Mouse (Mus musculus) layer of hippocampus, postnatal 10 days (tissue): Measurements from ENCODE around the gene Klk11. TPM values are rescaled to one million over a fixed set of nuclear protein-coding genes. Genes with fewer than 3 reads are reported as not detected.

Source experiments
- DNase-seq, 2 experiments: peaks; one replicate each; pipeline ENCODE4 v3.0.0; 2021; ENCODE audit warnings: low spot score in 2 of 2
- total RNA-seq, 2 experiments: library from RNA; stranded (reverse); gene quantifications; 2 replicates each; pipeline ENCODE4 v1.2.3; 2021

The Klk11 gene
- total RNA-seq, 2 experiments from 2014 or later, result not detected

DNA sequence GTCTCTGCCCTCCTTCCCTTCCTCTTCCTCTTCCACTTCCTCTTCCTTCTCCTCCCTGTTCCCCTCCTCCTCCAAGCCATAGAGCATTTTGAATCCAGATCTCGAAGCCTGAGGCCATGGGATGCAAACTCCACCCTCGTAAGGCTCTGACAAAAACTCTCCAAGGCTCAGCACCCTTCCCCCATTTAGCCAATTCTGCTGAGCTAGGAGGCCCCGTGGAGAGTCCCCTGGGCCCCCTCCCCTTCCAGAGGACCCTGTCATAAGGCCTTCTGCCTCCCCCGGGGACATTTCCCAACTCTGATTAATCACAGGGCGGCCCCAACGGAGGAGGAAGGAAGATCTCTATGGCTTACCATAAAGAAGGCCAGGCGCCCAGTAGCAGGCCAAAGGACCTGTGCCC lies 17.2 kb downstream of the Klk11 start, which contains the start of gene Klk9:
Klk9 (plus strand) TSS at position 301 of the 400 bp plus-strand sequence.
- DNase-seq, result no peak

DNA sequence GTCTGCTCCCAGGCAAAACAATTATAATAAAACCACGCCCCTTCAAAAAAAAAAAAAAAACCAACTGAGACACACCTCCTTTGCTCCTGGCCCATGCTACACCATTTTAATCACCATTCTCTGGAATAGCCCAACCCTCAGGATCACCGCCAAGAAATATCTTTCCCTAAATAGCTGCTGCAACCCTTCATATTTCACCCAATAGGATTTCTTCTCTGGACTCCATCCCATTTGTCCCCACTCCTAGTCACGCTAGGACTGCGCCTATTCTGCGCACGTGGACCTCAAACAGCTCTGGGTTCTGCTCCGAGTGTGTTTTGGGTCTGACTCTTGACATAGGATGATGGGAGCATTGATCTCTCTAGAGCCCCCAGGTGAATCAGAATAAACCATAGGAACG lies 22.0 kb downstream of the Klk11 start:
- no peak for DNase-seq

DNA sequence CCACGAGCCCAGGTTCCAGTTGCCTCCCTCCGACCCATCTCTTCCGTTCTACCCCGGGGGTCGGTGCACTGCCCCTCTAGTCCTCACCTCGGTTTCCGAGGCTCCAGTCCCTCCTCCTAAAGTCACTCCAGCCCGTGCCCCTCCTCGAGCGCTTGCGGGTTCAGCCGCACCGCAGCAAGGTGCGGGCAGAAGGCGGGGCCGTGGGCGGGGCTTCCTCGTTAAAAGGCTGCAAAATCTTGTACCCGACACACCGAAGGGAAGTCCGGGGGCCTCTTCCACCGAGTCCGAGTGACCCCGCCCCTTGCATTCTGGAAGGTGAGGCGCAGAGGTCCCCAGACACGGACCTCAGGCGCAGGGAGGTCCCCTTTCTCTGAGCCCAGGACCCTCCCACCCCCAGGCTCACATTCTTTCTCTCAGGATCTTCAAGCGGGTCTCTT lies 22.9 kb downstream of the Klk11 start, which contains the start of gene Klk8:
Klk8 (plus strand) TSS at position 245 of the 437 bp plus-strand sequence.
- DNase-seq, result no peak

DNA sequence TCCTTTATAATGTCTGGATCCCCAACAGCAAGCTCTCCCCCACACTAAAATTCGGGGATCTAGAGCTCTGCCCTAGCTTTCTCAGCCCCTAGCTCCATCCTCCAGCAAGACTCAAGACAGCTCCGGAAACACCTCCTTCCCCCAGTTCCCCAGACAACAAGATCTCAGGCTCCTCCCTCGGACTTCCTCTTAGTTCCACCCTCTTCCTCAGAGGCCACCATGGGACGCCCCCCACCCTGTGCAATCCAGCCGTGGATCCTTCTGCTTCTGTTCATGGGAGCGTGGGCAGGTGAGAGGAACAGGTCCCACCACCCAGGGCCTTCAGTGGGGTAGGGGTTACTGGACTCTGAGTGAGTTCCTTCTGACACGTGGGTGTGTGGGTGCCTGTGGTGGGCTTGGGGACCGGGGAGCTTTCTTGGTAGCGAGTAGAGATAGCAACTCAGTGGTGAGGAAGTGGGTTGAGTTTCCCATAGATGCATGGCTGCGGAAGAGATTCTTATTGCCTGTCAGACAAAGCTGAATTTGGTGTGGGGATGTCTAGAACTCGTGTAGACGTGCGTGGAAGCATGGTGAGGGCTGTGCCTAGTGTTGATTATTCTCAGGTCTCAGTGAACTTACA lies 23.5 kb downstream of the Klk11 start:
- no peak for DNase-seq

DNA sequence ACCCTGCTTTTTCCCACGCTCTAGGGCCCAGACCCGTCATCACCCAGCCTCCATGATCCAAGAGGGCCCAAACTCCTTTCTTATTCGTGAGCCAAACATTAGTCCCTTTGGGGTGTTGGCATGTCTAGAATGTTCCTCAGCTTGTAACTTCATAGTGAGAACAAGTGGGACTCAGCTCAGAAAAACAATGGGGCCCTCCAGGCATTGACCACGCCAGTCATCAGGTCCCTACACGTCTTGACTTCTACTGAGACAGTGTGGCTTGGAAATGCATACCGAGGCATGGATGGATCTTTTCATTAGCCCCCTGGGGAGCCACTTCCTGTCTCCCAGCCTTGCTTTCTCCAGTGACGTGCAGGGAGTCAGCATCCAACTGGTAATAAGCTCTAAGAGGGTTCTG lies 25.5 kb downstream of the Klk11 start:
- no peak for DNase-seq

DNA sequence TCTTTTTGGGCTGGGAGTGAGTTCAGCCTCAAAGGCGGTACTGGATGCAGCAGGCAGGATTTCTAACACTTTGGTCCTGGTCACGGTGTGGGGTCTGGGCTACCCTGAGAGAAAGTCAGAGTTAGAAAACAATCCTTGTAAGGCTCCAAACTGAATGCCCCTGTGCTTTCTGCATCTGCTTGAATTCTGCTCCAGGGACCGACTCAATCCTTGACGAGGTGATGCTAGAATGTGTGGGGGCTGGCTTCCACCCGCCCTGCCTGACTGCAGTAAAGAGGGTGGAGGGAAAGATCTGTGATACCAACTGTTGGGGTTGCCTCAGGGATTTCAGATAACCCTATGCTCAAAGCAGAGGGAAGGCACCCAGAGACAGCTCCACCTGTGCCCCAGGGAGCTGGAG lies 36.6 kb downstream of the Klk11 start, which contains the start of gene Klk7:
Klk7 (plus strand) TSS at position 301 of the 400 bp plus-strand sequence.
- DNase-seq, result no peak

DNA sequence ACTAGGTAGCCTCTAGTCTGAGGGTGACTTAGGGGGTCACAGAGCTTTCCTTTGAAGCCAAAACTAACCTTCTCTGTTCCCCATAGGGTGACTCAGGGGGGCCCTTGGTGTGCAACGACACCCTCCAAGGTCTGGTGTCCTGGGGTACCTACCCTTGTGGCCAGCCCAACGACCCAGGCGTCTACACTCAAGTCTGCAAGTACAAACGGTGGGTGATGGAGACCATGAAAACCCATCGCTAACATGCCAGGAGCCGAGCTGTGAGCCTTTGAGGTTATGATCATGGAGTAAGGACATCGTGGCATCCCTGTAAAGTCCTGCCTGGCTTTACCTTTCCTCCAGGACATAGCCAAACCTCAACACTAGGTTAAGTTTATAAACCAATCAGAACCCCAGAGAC lies 40.8 kb downstream of the Klk11 start:
- no peak for DNase-seq

DNA sequence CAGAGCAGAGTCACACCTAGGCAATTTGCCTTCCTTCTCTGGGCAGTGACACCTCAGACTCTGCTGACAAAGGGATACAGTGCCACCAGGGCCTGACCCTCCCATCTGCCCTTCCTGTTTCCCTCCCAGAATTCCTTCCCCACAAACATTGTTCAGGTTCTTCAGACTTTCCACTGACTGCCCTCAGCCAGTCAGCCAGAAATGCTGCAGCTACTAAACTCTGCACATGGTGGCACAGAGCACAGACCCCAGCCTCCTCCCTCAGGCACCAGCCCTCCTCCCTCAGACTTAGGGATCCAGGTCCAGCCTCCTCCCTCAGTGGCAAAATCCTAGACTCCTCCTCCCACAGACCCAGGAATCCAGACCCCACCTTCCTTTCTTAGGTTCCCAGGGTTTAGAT lies 42.3 kb downstream of the Klk11 start:
- DNase-seq, result no peak

DNA sequence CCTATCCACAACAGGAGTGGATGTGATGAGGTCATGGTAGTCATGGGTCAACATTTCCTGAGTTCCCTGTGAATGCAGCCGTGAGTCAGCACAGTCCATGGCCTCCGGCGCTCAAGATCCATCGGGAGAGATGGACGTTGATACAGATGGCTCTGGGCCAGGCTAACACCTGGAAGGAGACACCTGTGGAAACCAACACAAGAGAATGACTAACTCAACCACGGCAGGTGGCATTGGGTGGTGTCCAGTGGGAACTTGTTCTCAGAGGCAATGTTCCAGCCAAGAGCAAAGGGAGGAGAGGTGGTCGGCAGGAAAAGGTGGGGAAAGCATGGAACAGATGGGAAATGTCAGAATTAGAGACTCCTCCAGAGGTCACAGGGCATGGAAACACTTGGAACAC lies 47.2 kb downstream of the Klk11 start:
- DNase-seq, result no peak

DNA sequence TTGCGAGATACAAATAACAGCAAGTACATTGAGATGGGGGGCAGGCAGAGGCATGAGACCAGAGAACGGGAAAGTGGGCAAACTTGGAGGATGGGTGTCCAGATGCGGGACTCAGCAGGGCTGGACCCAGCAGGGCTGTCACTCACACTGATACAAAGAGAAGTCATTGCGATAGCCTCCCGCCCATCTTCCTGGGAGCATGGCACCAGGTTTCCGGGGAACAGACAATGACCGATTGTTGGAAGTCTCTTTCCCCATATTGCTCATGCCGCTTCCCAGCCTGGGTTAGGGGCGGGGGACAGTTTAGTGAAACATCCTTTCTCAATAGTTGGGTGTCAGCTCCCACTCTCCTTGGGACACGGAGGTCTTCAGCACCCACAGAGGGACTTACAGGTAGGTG lies 49.8 kb downstream of the Klk11 start, which contains the start of gene Klk6:
Klk6 (plus strand) TSS at position 301 of the 400 bp plus-strand sequence.
- DNase-seq, result no peak

DNA sequence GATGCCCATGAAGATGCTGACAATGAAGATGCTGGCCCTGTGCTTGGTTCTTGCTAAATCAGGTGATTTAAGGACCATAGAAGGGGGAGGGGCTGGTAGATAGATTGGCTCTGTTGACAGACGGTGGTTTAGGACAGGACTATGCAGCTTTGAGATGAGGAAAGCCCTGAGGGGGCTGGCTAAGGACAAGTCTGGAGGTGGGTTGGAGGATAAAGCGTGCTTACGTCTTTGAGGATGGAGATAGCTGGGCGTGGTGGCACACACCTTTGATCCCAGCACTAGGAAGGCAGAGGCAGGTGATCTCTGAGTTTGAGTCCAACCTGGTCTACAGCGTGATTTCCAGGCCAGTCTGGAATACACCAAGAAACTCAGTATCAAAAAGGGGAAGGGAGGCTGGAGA lies 51.7 kb downstream of the Klk11 start:
- no peak for DNase-seq

DNA sequence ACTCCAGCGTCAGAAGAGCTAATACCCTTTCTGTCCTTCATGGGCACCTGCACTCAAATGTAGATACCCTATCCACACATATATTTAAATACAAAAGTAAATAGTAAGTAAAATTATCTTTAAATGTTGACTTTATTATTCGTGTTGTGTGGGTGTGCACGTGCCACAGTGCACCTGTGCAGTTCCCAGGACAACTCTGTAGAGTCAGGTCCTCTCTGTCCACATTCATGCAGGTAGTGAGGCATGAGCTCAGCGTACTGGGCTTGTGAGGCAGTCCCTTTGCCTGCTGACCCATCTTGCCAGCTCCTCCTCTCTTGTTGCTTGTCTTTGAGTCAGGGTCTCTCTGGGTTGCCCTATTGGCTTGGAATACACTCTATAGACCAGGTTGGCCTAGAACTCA lies 53.3 kb downstream of the Klk11 start:
- no peak for DNase-seq

Other genes starting within 250 kb of the Klk11 start
- gene Cd33, start 230.2 kb upstream of the Klk11 start, total RNA-seq, result 1 to 10 TPM; 5.5 to 8.4 TPM
- 1 to 10 TPM; 6.4 to 6.5 TPM for gene Zfp658, start 212.3 kb upstream of the Klk11 start, total RNA-seq
- gene Zfp719, start 195.0 kb upstream of the Klk11 start, total RNA-seq, result 10 to 100 TPM; 19.9 to 25.9 TPM
- under 1 TPM in 1 of 2 experiments, not detected in 1; 0.36 TPM for gene Zfp819, start 167.4 kb upstream of the Klk11 start, total RNA-seq
- under 1 TPM in 1 of 2 experiments, not detected in 1; 0.16 TPM for gene Ceacam18, start 139.9 kb upstream of the Klk11 start, total RNA-seq
- gene Siglece, start 114.4 kb upstream of the Klk11 start, total RNA-seq, result 1 to 10 TPM in 1 of 2 experiments, under 1 TPM in 1; 0.71 to 1.0 TPM
- 10 to 100 TPM; 15.0 to 15.2 TPM for gene Ctu1, start 102.6 kb upstream of the Klk11 start, total RNA-seq
- gene Klk14, start 84.2 kb upstream of the Klk11 start, total RNA-seq, result under 1 TPM in 1 of 2 experiments, not detected in 1; 0.27 TPM
- gene Klk13, start 62.0 kb upstream of the Klk11 start, total RNA-seq, result not detected
- gene Klk12, start 5.7 kb upstream of the Klk11 start, total RNA-seq, result not detected
- gene Klk10, start 6.4 kb downstream of the Klk11 start, total RNA-seq, result under 1 TPM; 0.31 to 0.43 TPM
- gene Klk9, start 17.3 kb downstream of the Klk11 start, total RNA-seq, result not detected
- 10 to 100 TPM; 23.5 to 25.0 TPM for gene Klk8, start 23.0 kb downstream of the Klk11 start, total RNA-seq
- under 1 TPM; 0.29 to 0.62 TPM for gene Klk7, start 36.7 kb downstream of the Klk11 start, total RNA-seq
- gene Klk6, start 49.9 kb downstream of the Klk11 start, total RNA-seq, result not detected
- not detected for gene Klk5, start 67.4 kb downstream of the Klk11 start, total RNA-seq
- not detected for gene Klk4, start 106.6 kb downstream of the Klk11 start, total RNA-seq
- not detected for gene Klk15, start 159.1 kb downstream of the Klk11 start, total RNA-seq
- gene Klk1b8, start 176.1 kb downstream of the Klk11 start, total RNA-seq, result not detected
- not detected for gene Klk1b1, start 192.1 kb downstream of the Klk11 start, total RNA-seq
- not detected for gene Klk1b9, start 201.5 kb downstream of the Klk11 start, total RNA-seq
- gene Klk1b11, start 221.3 kb downstream of the Klk11 start, total RNA-seq, result not detected
- not detected for gene Klk1b26, start 237.6 kb downstream of the Klk11 start, total RNA-seq